Mouse (Mus musculus) spleen, adult 2 months (tissue): ENCODE data around the gene Yipf3.

Source experiments
- CTCF ChIP-seq: fragments of 200-500 bp; IDR thresholded peaks from 2 replicates; pipeline ENCODE4 v1.5.1; 2011; ENCODE audit warnings: mild to moderate bottlenecking, inconsistent platforms; ENCODE audit not compliant: insufficient read depth, insufficient read length, insufficient replicate concordance; ENCODE audit errors: extremely low read depth
- POLR2A ChIP-seq: fragments of 200-500 bp; IDR thresholded peaks from 2 replicates; pipeline ENCODE4 v1.6.1; 2011; ENCODE audit warnings: low read depth, low read length, inconsistent platforms

DNA sequence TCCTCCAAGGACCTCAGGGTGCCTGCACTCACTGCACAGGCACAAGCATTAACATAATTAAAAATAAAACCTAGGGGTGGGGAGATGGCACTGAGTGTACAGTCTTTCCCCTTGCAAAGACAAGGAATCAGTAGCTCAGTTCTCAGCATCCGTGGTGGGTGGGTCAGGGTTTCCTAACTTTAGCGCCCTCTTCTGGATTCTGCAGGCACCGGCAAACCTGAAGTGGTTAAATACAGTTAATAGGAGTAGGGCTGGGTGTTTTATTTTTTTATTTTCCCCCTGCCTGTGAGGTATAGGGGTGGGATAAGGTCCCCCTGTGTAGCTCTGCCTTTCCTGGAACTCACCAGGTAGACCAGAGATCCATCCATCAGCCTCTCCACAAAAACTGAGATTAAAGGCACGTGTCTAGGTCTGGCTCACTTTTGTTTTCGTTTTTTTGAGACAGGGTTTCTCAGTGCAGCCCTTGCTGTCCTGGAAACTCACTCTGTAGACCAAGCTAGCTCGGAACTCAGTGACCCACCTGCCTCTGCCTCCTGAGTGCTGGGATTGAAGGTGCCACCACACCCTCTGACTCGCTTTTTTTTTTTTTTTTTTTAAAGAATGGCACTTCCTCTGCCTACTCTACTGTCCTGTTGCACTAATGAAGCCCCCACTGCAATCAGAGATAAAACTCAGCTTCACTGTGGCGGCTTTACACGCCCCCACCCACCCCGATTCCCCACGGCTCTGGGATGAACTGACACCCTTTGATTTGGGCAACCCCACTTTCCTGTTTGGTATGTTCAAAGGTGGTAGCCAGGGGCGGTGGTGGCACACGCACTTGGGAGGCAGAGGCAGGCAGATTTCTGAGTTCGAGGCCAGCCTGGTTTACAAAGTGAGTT, 4.9 kb downstream of the Yipf3 start:
- TF ChIP-seq POLR2A (no peak), CTCF (no peak)
